Mouse (Mus musculus): ENCODE data around the gene Stoml3. TPM values are rescaled to one million over a fixed set of nuclear protein-coding genes. Genes with fewer than 3 reads are reported as not detected.

Gene Stoml3
- polyA plus RNA-seq, 1 experiment from 2014 or later = 0.14 TPM

DNA sequence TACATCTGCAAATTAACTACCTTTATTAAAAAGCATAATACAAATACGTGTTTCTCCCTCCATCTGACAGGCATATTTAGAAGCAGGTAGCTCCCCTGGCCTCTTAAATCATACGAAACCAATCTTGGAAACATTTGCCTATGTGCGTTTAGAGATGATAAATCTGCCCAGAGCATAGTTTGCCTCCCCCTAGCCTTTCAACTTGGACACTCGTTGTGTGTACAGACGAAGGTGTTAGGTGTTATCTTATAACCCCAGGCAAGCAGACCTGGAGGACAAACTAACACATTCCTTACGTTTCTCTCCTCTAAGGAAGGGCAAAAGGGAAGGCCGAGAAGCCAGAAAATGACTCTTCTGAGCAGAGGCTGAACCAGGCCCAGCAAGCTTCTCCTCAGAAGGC lies 64.2 kb downstream of the Stoml3 start:
- no peaks in the 10 kb centered on the region for H3K27me3 ChIP-seq (replicated peaks)
- 0 out of 2 replicates have a peak, but pooled peaks cover 3% of the 10 kb centered on the region for H3K36me3 ChIP-seq
- peaks cover 12% of the 10 kb centered on the region; the same call in 1 of the 2 replicates for H3K4me1 ChIP-seq
- no peak overlapping the region for H3K4me2 ChIP-seq
- WGBS = 47% methylated on average over 7 of the region's 7 CpGs
- H3K4me3 ChIP-seq (replicated peaks) = no peak overlapping the region
- H3K9ac ChIP-seq = no peak overlapping the region
- H3K27ac ChIP-seq = no peak overlapping the region
- no peaks in the 10 kb centered on the region for H3K9me3 ChIP-seq
- no peak for ATAC-seq (ENCODE audit: insufficient read depth, low FRiP score, low read depth)

DNA sequence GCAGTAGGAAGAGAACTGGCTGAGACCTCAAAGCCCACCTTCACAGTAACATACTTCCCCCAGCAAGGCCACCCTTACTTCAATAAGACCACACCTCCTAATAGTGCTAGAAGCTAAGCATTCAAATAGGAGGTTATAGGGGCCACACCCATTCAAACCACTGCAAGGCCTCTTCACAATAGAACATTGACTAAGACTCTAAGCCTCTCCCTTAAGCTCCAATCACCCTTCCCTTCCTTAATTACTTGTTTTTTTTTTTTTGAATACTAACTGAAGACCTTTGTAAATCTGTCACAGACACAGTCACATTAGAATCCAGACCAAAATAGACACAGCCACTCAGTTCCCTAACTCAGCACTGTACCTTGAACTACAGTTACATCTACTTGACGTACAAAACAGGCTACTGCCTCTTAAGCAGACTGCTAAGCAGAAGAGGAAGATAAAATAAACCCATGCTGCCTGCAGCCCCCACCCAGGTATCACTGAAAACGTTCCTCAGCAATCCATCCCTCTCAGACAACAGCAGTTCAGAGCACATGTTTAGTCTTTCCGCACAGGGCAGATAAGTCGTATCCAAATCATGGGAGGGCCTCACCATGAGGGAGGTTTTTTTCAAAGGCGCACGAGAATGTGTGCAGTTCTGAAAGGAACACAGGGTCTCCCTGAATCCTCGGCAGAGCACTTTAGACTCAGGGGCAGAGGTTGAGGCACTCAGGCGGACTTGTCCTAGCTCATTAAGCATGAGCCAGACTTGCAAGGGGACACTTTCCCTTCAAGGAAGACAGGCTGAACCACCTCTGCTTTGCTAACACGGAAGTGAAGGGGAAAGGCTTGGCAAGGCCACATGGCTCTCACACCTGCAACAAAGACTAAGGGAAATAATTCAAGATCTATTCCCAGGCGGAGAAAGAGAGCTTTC lies 66.8 kb downstream of the Stoml3 start:
- Histone ChIP-seq H3K27me3 (replicated peaks) (no peaks in the 10 kb centered on the region), H3K36me3 (no peaks in the 10 kb centered on the region), H3K4me1 (peaks cover 20% of the 10 kb centered on the region), H3K9ac (no peak overlapping the region), H3K9me3 (no peaks in the 10 kb centered on the region), H3K27ac (peak overlapping the region; percentile 48; the same call in 1 of the 2 replicates), H3K4me2 (no peak overlapping the region), H3K4me3 (replicated peaks) (no peak overlapping the region)
- ATAC-seq (ENCODE audit: insufficient read depth, low FRiP score, low read depth) = no peak
- 35% methylated on average over 10 of the region's 10 CpGs for whole genome bisulfite sequencing

DNA sequence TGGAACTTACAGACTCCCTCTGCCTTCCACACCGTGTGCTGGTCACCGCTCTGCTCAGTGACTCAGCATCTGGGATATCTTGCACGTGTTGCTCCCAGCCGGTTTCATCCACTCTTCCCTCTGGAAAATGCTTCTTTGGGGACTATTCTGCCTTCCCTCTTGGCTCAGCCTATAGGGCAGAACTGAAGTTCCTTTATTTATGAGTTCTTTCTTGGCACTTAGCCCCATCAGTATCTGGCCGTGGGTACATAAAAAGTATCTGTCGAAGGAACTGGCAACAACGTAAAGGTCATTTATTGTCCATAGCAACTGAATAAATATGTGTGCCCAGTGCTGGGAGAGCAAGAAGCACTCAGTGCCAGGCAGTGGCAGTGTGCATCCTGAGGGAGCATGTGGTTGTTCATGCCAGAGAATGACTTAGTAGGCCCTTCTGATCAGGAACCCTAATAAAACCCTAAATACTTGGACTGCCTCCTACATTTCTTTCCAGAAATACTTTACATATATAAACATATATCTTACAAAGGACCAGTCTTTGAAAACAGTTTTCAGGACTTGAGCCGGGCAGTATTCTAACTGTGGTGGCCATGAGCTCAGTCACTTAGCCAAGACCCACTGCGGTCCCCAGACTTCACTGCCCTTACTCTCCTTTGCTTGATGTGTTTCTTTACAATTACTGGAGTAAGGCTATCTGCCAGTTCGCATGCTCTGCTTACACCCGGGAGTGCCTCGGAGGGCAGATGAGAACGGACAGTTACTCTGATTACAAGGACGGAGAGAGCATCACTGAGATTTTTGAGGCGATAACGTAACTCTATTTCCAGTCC lies 69.1 kb downstream of the Stoml3 start:
- Histone ChIP-seq H3K4me1 (peaks cover 28% of the 10 kb centered on the region), H3K36me3 (no peaks in the 10 kb centered on the region), H3K9ac (no peak overlapping the region), H3K9me3 (no peaks in the 10 kb centered on the region), H3K27ac (peak overlapping the region; percentile 78), H3K4me2 (no peak overlapping the region), H3K27me3 (replicated peaks) (no peaks in the 10 kb centered on the region), H3K4me3 (replicated peaks) (no peak overlapping the region)
- 44% methylated on average over 16 of the region's 16 CpGs for WGBS
- ATAC-seq (ENCODE audit: insufficient read depth, low FRiP score, low read depth) = peak; percentile 42; the same call in 1 of the 2 replicates

Other genes starting within 250 kb of the Stoml3 start
- gene Nhlrc3, start 25.3 kb upstream of the Stoml3 start, polyA plus RNA-seq (2015; fragmentation: Nextera tagmentation; extraction: Ambion mirVana) = 10.8 and 11.2 TPM in 2 replicates
- 17.4 and 18.2 TPM in 2 replicates for gene Proser1, start 25.0 kb upstream of the Stoml3 start, polyA plus RNA-seq (2015; fragmentation: Nextera tagmentation; extraction: Ambion mirVana)
- gene Frem2, start 168.7 kb downstream of the Stoml3 start, polyA plus RNA-seq (2015; fragmentation: Nextera tagmentation; extraction: Ambion mirVana) = 11.6 and 12.0 TPM in 2 replicates